Mouse (Mus musculus): ENCODE data around the gene Dusp22.

Dusp22 gene

DNA sequence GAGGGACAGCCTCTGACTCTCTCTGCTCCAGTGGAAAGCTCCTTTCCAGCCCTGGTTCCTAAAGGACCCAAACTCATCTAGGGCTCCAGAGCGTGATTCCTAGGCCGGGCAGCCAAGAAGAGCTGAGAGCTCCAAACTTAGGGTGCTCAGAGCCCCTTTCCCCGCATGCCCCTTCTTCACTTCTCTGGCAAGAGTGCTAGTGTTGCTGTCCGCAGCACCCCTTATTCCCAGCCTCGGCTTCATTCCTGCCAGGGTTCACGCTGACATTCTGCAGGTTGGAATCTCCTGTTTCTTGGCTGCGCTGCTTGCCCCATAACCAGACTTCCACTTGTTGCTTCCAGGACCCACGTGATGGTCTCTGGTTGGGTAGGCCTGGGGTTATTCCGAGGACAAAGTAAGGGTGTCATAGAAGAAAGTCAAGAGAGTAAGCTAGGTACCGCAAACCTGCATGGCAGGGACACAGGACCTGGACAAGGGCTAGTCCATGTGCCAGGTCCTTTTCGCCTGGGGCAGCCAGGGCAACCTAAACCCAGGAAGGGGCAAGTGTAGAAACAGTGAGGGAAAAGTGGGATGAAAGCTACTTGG is 89.8 kb downstream of the Dusp22 start:
- no peak for DNase-seq (ENCODE audit: low read depth, low spot score)

GRCm38 (mm10) chr13:30750461-30751303 is 90.9 kb downstream of the Dusp22 start:
- DNase-seq (ENCODE audit: low read depth, low spot score): no peak

- DNase-seq (ENCODE audit: low read depth, low spot score): no peak
Measured at GRCm38 (mm10) chr13:30751304-30751580, 91.4 kb downstream of the Dusp22 start.

DNA sequence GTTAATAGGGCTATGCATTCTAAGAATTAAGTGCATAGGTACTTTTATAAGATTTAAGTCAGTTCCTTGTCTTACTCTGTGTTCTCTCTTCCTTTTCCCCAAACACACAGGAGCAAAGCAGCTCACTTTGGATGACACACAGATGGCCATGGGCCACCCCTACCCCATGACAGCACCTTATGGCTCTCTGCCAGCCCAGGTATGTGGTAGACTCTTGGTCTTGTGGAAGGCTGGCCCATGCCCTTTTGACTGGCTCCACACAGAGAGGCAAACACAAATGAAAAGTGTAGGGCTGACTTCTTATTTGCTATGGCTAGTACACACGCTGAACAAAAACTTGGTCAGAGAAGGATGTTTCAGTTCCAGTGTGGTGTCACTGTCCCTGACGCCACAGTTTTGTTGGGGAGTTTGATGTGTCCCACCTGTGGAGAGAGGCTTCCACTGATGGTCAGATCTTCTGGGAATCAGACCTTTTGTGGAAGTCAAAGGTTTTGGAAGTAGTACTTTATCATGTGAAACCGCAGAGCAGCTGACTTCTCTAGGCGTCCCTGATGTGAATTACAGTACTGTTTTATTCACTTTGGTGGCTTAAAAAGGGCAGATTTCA is 92.9 kb downstream of the Dusp22 start:
- no peak for DNase-seq (ENCODE audit: low read depth, low spot score)

DNA sequence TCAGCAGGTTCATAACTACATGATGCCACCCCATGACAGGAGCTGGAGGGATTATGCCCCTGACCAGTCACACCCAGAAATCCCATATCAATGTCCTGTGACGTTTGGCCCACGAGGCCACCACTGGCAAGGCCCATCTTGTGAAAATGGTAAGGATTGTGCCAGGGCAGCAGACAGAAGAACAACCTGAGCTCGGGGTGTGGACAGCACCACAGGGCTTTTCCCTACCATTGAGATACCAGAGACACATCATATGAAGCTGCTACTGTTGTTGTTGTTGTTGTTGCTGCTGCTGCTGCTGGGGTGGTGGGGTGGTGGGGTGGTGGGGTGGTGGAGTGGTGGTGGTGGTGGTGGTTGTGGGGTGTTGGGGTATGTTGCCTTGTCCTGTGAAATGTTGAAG is 93.6 kb downstream of the Dusp22 start:
- no peak for DNase-seq (ENCODE audit: low read depth, low spot score)

DNA sequence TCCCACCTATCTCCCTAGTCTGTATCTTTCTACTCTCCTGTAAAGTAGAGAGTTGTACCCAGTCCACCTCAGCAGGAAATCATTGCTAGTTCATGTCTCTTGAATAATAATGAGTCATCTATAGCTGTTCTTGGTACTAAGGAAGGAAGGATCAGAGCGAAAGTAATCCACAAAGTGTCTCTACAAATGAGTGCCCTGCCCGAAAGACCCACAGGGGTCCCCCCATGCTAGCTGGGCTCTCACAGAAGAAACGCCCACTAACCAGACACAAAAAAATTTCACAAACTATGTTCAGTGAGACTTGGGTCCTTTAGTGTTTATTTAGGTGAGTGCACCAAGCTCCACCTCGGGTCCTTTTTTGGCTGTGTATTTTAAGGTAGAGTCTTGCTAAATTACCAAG is 94.3 kb downstream of the Dusp22 start:
- no peak for DNase-seq (ENCODE audit: low read depth, low spot score)

DNA sequence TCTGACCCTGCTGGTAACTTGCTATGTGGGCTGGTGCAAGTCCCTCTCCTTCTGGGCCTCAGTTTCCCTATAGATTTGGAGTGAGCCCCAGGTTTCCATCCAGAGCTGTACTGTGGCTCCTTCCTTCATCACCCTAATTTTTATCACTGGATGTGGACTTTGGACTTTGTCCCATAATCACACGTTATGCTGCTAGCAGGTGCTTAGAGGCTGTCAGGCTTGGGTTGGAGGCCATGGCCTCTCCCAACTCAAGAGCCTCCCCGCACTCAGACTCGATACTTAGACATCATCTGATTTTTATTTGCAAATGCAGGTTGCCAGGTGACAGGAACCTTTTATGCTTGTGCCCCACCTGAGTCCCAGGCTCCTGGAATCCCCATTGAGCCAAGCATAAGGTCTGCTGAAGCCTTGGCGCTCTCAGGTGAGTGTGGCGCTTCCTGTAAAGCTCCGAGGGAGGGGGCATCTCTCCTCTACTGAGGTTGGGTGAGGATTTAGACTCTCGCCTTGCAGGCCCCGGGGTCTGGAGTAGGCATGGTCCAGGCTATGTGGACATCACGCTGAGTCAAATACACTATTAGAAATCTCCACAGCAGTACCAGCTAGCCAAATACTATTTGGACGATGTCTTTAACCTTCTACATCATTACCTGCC is 95.2 kb downstream of the Dusp22 start:
- no peak for DNase-seq (ENCODE audit: low read depth, low spot score)

DNA sequence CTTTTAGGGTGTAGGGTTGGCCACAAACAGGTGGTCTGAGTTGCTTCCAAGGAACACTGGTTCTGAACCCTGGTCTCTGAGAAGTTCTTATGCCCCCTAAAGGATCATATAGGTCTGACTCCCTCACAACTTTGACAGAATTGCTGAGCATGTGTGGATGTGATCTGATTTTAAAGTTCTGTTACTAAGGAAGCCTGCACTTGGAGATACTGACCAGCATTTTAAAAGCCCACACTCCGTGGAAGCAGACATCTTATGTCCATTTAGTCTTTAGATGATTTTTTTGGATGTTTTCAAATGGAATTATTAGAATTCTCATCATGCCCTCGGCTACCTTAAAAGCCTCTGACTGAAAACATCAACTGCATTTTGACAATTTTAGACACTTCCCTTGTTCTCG is 95.8 kb downstream of the Dusp22 start:
- DNase-seq (ENCODE audit: low read depth, low spot score): no peak

- no peak for DNase-seq (ENCODE audit: low read depth, low spot score)
Measured at GRCm38 (mm10) chr13:30755998-30756639, 96.3 kb downstream of the Dusp22 start.

DNA sequence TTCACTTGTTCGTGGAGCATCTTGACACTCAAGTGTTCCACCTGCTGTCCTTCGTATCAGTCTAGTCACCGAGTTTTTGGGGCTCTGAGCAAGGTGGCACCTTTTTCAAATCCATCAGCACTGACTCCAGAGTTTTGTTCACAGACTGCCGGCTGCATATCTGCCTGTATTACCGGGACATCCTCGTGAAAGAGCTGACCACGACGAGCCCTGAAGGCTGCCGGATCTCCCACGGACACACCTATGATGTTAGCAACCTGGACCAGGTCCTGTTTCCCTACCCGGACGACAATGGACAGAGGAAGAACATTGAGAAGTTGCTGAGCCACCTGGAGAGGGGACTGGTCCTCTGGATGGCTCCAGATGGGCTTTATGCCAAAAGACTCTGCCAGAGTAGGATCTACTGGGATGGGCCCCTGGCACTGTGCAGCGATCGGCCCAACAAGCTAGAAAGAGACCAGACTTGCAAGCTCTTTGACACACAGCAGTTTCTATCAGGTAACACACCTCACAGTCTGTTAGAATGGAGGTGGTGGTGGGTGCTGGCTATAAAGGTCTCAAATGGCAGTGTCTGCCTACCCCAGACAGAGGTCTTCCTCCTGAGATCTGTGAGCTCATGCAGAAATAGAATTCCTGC is 97.6 kb downstream of the Dusp22 start:
- no peak for DNase-seq (ENCODE audit: low read depth, low spot score)

DNA sequence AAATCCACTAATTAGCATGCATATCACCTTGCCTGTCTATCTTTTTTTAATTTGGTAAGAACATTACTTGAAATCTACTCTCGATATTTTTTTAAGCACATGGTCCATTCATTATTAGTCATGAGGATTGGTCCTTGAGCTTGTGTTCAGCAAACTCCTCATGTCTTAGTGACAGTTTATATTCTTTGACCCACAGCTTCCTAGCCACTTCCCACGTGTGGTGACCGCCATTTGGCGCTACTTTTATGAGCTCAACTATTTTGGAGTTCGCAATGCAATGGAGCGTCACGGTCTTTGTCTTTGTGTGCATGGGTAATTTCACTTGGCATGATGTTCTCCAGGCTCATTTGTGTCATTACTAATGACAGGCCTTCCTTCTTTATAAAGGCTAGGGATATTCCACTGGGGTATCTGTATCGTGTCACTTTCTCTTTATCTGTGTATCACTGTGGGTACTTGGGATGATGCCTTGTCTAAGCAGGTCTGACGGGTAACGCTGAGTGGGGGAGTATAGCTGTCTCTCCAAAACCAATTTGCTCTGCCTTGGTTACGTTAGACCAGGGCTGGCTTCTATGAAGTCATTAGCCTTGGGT is 99.1 kb downstream of the Dusp22 start:
- no peak for DNase-seq (ENCODE audit: low read depth, low spot score)

DNA sequence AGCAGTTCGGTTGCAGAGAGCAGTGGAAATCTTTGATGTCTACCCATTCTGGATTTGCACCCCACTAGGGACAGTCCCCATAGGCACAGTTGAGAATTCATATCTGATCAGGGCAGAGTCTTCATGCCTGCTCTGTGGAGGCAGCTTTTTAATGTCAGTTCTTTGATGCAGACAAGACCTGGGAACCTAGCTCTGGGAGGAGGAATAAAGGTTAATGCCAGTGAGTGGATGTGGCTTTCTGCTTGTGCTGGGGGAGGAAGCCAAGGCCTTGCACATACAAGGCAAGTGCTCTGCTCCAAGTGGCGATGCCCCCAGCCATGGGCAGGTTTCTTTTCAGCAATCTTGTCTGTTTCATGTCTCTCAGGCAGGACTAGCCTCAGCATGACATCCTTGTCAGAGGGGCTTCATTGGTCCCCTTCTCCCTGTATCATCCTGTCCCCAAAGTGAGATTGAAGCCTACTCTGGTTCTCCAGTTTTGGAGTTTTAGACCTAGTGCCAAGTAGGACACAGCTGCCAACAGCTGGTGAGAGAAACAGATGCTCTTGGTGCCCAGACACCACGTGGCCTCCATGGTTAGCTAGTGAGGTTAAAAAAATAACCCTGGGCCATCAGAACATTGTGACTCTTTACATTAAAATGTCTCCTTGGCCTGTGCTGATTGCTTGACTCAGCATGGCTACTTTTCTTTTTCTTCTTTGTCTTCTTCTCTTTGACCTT is 100.7 kb downstream of the Dusp22 start:
- no peak for DNase-seq (ENCODE audit: low read depth, low spot score)
